Mouse (Mus musculus): ENCODE results near the gene Atad3a.

The Atad3a gene

GRCm38 (mm10) chr4:155739152-155739551 is 21.7 kb downstream of the Atad3a start:
- WGBS, result 76% methylated on average over 6 of the region's 6 CpGs

- WGBS, result 32% methylated on average over 8 of the region's 8 CpGs
These were observed 22.6 kb downstream of the Atad3a start for GRCm38 (mm10) chr4:155738262-155738661.

- 76% methylated on average over 5 of the region's 5 CpGs for WGBS
These were observed 24.5 kb downstream of the Atad3a start for GRCm38 (mm10) chr4:155736421-155736820.

- 61% methylated on average over 5 of the region's 5 CpGs for WGBS
These were observed 25.1 kb downstream of the Atad3a start for GRCm38 (mm10) chr4:155735788-155736187.

- 2% methylated on average over 69 of the region's 79 CpGs for WGBS
These were observed 25.8 kb downstream of the Atad3a start for GRCm38 (mm10) chr4:155734951-155735702.

- WGBS, result under 1% methylated on average over 33 of the region's 35 CpGs
These were observed 26.4 kb downstream of the Atad3a start, which contains the start of gene Tmem240 for GRCm38 (mm10) chr4:155734350-155734941. Gene Tmem240, plus strand, starts transcription at chr4:155734800.

GRCm38 (mm10) chr4:155733267-155733666 is 27.6 kb downstream of the Atad3a start:
- WGBS, result 79% methylated on average over 10 of the region's 10 CpGs

GRCm38 (mm10) chr4:155727993-155728392 is 32.9 kb downstream of the Atad3a start:
- WGBS, result 90% methylated on average over 2 of the region's 2 CpGs

- 26% methylated on average over 4 of the region's 4 CpGs for WGBS
These were observed 39.2 kb downstream of the Atad3a start for GRCm38 (mm10) chr4:155721668-155722083.

- WGBS, result 37% methylated on average over 6 of the region's 6 CpGs
These were observed 50.2 kb downstream of the Atad3a start for GRCm38 (mm10) chr4:155710521-155711252.

GRCm38 (mm10) chr4:155708582-155708981 is 52.3 kb downstream of the Atad3a start:
- WGBS, result 31% methylated on average over 2 of the region's 2 CpGs

- 0% methylated on average over 19 of the region's 19 CpGs for WGBS
These were observed 55.3 kb downstream of the Atad3a start for GRCm38 (mm10) chr4:155705592-155705929.

GRCm38 (mm10) chr4:155704721-155705591 is 55.9 kb downstream of the Atad3a start, which contains the start of gene Ssu72:
Gene Ssu72, plus strand, starts transcription at chr4:155704800.
- under 1% methylated on average over 83 of the region's 83 CpGs for WGBS

GRCm38 (mm10) chr4:155703425-155703929 is 57.4 kb downstream of the Atad3a start:
- 94% methylated on average over 4 of the region's 4 CpGs for WGBS

GRCm38 (mm10) chr4:155696261-155697255 is 64.3 kb downstream of the Atad3a start:
- 54% methylated on average over 16 of the region's 16 CpGs for WGBS

- whole genome bisulfite sequencing, result 64% methylated on average over 4 of the region's 4 CpGs
These were observed 65.3 kb downstream of the Atad3a start for GRCm38 (mm10) chr4:155695531-155696062.

GRCm38 (mm10) chr4:155694482-155695401 is 66.2 kb downstream of the Atad3a start:
- WGBS, result 1% methylated on average over 92 of the region's 92 CpGs

- WGBS, result under 1% methylated on average over 47 of the region's 47 CpGs
These were observed 66.8 kb downstream of the Atad3a start, which contains the start of gene Fndc10 for GRCm38 (mm10) chr4:155694111-155694481. Gene Fndc10, plus strand, starts transcription at chr4:155694342.

- WGBS, result 94% methylated on average over 3 of the region's 3 CpGs
These were observed 68.5 kb downstream of the Atad3a start for GRCm38 (mm10) chr4:155692421-155692820.

Data from cerebral cortex, adult 2 months (tissue).